Mouse (Mus musculus) liver, adult 2 months (tissue): ENCODE data around the gene Epha8.

Source experiments
- CTCF ChIP-seq: fragments of 200-500 bp; IDR thresholded peaks from 2 replicates; pipeline ENCODE4 v1.5.1; 2011; ENCODE audit warnings: low read depth, low read length, control low read depth
- POLR2A ChIP-seq: fragments of 200-500 bp; IDR thresholded peaks from 2 replicates; pipeline ENCODE4 v1.6.1; 2011; ENCODE audit warnings: low read length, control low read depth; ENCODE audit not compliant: insufficient read depth; ENCODE audit errors: extremely low read depth

DNA sequence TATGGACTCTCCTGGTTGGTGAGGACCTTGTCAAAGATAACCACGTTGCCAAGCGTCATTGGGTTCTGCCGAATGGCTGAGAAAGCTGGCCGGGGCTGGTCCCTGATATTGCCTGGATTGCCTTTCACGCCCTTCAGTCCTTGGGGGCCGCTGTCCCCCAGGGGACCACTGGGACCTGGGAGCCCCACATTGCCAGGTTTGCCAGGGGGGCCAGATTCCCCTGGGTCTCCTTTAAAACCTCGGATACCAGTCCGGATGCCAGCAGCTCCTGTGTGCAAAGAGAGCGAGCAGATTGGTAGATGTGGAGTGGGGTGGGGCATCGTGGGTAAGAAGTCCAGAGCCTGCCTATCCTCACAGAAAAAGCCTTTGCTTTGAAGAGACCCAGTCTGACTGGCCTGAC is 60.2 kb downstream of the Epha8 start:
- TF ChIP-seq POLR2A (no peak), CTCF (no peak)
